Mouse (Mus musculus) adrenal gland, postnatal 25 days (tissue): Measurements from ENCODE around the gene Foxj3. TPM values are rescaled to one million over a fixed set of nuclear protein-coding genes. Genes with fewer than 3 reads are reported as not detected.
A peak's percentile ranks its signal among the peaks of the same experiment; 100 is the strongest.

Experiments used
- DNase-seq: peaks from one replicate; pipeline ENCODE4 v3.0.0; 2021; ENCODE audit warnings: mixed read lengths
- total RNA-seq: library from RNA; stranded (reverse); gene quantifications from 2 replicates; pipeline ENCODE4 v1.2.3, GENCODE M21; 2021

Gene Foxj3
- total RNA-seq, 1 experiment from 2014 or later = 42.8 TPM

GRCm38 (mm10) chr4:119637176-119637845, 100.5 kb downstream of the Foxj3 start, which contains the start of gene Guca2a:
TSS of gene Guca2a (plus strand) at chr4:119637704.
- peak; percentile 63 for DNase-seq

DNA sequence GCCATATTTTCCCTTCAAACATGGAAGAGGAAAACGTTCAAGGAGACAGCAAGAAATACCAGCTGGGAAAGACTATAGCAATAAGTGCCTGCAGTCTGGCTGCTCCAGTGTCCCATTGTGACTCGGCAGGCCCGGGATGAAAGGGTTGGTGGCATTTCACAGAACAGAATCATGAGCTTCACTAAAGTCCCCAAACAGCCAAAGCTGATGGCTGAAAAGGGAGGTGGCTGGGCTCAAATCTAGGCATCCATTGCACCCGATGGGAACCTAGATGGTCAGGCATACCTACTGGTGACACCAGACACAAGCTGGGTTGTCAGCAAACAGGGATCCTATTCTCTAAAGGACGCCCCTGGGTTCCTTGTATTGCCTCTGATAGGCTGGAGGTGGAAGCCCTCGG, 101.1 kb downstream of the Foxj3 start:
- DNase-seq = no peak

- no peak for DNase-seq
These were observed 101.9 kb downstream of the Foxj3 start for GRCm38 (mm10) chr4:119638656-119639055.

GRCm38 (mm10) chr4:119642666-119643065, 105.9 kb downstream of the Foxj3 start:
- DNase-seq = no peak

DNA sequence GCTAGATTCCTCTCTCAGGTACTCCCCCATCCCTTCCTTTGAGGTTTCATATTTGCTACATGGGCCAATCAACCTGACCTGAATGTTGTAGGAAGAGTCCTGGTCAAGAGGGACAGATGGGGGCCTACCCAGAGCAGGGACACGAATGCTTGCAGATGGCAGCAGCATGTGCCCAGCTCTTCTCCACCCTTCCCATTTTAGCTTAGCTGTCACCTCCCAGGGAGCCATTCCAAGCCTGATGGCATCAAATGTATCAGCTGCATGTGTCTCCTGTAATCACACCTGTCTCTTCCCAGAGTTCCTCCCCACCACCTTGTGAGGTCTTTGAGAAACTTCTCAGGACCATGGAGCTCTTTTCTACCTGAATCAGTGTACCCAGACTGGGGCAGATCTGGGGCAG, 120.2 kb downstream of the Foxj3 start:
- no peak for DNase-seq

DNA sequence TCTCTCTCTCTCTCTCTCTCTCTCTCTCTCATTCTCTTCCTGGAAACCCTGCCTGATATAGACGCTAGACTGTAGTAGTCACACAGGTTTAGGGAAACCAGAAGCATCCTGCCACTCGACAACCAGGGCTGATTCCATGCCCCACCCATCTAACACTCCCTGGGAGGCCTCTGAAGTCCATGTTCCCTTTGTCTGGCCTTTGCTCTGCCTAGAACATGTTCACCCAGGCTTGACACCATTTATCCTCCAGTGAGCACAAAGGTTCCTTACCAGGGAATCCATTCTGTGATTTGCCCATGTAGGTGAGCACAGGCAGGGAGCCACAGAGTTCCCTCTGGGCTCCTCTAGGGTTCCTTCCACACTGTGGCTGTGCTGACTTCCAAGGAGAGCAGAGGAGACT, 121.4 kb downstream of the Foxj3 start:
- no peak for DNase-seq

- DNase-seq = no peak
These were observed 121.9 kb downstream of the Foxj3 start, which contains the start of gene Guca2b for GRCm38 (mm10) chr4:119658731-119659130. TSS of gene Guca2b (minus strand) at chr4:119658954.

DNA sequence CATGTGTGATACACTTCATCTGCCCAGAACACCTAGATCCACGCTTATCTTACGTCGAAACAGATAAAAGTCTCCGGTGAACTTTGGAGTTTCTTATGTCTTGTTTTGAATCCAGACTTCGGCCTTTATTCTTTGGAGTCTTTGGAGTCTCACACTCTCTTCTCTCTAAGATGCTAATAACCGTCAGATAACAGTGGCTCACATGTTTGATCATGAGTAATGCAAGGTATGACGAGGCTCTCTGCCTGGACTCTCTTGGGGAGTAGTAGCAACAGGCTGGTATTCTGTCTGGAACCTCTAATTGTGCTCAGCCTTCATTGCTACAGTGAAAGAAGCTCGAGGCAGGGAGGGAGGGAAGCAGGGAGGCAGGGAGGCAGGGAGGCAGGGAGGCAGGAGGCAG, 123.2 kb downstream of the Foxj3 start:
- no peak for DNase-seq

DNA sequence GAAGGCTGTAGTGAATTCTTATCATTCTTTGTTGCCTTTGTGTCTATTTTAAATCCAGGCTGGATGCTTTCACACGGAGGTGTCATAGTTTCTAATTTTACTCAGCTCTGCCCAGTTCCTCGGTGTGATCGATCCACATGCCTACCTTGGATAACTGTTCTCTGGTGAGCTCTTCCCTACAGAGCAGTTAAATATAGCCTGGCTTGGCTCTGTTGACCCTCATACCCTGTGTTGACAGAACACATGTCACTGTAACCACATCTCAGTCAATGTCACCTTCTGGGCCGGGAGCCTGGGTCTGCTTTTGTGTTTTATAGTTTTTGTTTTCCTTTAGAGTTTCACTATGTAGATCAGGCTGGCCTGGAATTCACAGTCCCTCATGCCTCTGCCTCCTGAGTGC, 125.3 kb downstream of the Foxj3 start:
- no peak for DNase-seq

DNA sequence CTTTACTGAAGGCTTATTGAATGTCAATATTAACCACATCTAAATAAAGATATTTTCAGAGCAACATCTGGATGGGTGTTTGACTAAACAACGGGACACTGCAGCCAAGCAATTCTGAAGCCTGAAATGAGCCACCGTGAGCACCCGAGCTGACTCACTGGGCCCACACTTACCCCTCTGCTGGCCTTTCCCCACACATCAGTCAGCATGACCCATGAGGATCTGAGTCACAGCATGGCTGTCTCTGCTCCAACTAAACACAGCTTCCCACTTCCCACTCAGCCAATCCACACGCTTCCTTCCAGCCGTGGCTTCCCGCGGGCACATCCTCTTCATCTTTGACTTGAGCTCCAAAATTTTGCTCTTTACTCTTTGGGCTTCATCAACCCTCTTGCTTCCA, 126.2 kb downstream of the Foxj3 start:
- DNase-seq = peak; percentile 53

DNA sequence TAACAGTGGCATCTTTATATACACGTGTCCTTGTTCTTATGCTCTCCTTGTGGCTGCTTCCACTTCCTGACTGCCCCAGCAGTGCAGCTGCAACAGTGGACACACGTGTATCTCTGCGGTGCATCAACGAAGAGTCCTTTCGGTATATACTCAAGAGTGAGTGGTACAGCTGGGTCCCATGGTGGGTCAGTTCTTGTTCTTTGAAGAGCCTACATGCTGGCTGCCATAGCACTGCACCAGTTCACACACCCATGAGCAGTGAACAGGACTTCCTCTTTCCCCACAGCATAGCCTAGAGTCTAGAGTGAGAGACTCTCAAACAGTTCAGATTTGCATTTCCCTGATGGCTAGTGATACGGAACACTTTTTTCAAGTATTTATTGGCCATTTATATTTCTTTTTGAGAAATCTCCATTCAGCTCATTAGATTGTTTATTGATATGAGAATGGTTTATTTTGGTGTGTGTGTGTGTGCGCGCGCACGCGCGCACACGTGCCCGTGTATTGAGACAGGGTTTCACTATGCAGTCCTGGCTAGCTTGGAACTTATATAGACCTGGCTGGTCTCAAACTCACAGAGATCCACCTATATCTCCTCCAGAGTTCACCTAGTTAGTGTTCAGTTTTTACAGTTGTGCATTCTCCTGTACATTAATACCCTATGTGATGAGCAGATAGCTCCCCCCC, 126.7 kb downstream of the Foxj3 start:
- DNase-seq = no peak

- no peak for DNase-seq
These were observed 128.4 kb downstream of the Foxj3 start for GRCm38 (mm10) chr4:119665166-119665565.

- no peak for DNase-seq
These were observed 129.3 kb downstream of the Foxj3 start for GRCm38 (mm10) chr4:119666116-119666515.

DNA sequence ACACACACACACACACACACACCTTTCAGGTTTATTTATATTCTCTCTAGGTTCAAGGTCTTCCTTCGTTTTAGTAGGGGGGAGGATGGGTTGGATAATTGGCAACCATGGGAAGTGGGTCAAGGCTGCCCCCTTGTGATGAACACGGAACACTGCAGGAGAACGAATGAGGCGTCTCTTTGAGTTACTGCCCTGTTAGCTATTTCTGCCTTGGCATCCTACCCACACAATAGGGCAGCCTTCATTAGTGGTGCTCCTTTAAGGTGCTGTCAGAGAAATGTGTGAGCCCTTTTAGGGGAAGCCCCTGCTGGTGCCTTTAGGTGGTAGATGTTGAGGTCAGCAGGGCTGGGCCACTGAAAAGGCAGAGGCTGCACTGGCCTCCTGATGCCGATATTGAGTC, 130.7 kb downstream of the Foxj3 start:
- peak; percentile 42 for DNase-seq

GRCm38 (mm10) chr4:119668185-119668584, 131.4 kb downstream of the Foxj3 start:
- no peak for DNase-seq

DNA sequence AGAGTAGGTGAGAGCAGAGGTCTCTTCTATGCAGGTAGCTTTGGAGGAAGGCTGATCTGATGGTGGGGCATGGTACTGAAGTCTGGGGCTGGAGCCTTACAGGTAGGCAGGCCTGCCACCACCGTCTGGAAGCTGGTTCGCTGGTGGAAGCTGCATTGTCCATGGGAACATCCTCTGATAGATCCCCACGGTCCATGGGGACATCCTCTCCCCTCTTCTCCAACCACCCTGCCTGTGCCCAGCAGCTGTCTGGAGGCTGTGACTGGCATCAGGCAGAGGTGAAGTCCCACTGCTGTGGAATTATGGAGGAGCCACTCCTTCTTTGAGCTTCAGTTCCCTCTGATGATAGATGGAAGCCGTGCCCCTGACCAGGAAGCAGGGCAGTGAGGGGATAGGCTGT, 131.8 kb downstream of the Foxj3 start:
- DNase-seq = no peak

DNA sequence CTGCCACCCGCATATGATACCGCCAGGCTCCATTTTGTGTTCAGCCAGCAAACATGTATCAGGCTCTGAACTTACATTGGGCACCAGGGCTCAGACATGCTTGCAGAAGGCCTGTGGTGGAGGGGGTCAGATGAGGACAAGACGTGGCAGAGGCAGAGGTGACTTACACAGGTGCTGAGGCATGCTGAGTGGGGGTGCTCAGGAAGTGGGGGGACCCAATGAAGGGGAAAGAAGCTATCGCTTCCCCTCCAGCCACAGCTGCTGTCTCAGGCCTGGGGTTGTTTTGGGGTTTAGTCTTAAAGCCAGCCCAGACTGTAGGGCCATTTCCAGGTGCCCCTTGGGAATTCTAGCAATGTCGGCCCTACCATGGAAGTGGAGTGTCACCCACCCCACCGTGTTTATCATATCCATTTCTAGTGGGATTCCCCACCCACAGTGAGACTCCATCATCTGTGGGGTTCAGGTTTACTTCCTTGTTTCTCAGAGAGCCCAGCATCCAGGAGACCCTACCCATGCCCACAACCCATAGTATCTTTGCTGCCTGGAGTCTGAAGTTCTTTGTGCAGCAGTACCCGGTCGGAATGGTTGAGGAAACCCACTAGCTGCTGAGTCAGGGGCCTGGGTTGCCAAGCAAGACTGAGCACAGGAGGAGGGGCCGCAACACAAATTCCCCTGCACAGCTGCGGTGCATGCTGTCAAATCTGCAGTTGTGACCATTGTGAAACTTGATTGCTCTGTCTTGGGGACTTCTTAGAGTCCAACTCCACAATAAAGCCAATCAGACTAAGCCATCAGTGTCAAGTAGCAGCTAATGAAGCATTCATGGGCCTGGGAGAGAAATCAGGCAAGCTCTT, 132.8 kb downstream of the Foxj3 start:
- no peak for DNase-seq

DNA sequence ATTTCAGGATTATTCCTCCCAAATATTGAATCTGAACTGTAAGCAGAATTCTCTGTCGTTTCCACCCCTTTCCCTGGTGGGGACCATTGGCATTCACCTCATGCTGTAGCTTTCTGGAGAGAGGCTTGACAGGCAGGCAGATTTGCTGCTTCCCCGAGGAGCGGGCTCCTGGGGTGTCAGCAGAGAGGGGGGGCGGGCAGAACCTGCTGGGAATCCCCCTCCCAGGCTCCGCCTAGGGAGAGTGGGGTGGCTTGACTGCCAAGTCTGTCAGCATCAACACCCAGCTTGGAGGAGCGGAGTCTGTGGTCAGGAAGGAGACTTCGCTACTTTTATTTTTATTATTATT, 133.4 kb downstream of the Foxj3 start:
- DNase-seq = no peak

DNA sequence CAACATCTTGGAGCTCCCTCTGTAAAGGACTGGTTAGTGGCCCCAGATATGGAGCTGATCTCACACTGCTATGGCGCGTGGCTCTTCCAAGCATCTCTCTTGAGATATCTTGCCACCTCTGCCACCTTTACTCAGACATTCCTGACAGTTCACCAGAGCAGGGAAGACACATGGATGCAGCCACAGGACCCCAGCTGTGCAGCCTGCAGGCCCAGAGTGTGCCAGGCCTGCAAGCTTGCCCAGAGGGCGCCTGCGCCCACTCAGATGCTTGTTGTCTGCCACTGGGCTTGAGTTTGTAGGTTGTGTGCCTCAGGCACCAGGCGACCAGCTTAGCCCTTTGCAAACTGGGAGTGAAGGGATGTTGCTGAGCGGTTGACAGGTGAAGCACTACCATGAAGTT, 133.9 kb downstream of the Foxj3 start:
- DNase-seq = no peak

DNA sequence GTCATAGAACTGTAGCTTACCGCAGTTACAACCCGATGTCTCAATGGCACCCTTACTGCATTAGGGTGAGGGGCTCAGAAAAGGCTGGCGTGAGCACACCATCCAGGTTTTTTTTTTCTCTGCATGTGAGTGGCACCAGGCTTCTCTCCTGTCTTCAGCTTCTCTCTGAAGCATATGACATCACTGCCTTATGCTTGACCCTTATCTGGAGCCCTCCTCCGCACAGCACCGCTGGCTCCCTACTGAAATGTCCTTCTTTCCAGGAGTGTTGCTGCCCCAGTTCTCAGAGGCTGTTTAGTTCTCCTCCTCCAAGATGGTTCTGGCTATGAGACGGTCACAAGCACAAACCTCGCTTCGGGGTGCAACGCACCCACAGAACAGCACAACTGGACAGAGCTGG, 134.4 kb downstream of the Foxj3 start:
- no peak for DNase-seq

GRCm38 (mm10) chr4:119672685-119673084, 135.9 kb downstream of the Foxj3 start:
- DNase-seq = no peak
